Mouse (Mus musculus): ENCODE measurements around the gene Grb2. TPM values are rescaled to one million over a fixed set of nuclear protein-coding genes. Genes with fewer than 3 reads are reported as not detected.

Grb2 gene
- polyA plus RNA-seq, 1 experiment from 2014 or later = 39.6 TPM

GRCm38 (mm10) chr11:115697091-115697490, 11.3 kb downstream of the Grb2 start:
- H3K9ac ChIP-seq (replicated peaks; ENCODE audit: low read depth, low read length) = no peak overlapping the region
- no peak for ATAC-seq (ENCODE audit: insufficient number of reproducible peaks, insufficient read depth, low FRiP score, low read depth)
- 85% methylated on average over 2 of the region's 2 CpGs for WGBS
- H3K4me1 ChIP-seq (ENCODE audit: control insufficient read depth, insufficient read depth, low read length) = peaks cover 9% of the 10 kb centered on the region
- no peaks in the 10 kb centered on the region for H3K27me3 ChIP-seq (ENCODE audit: control insufficient read depth, insufficient read depth, low read length)
- H3K27ac ChIP-seq (ENCODE audit: low read length) = no peak overlapping the region
- no peak overlapping the region for H3K4me3 ChIP-seq (ENCODE audit: low read depth, low read length)
- no peaks in the 10 kb centered on the region for H3K9me3 ChIP-seq (ENCODE audit: control insufficient read depth, low read depth, low read length)
- no peak overlapping the region for H3K4me2 ChIP-seq (replicated peaks; ENCODE audit: low read depth, low read length)
- H3K36me3 ChIP-seq (ENCODE audit: control insufficient read depth, insufficient read depth, low read length) = peaks cover 9% of the 10 kb centered on the region

GRCm38 (mm10) chr11:115696471-115696870, 11.9 kb downstream of the Grb2 start:
- no peak for ATAC-seq (ENCODE audit: insufficient number of reproducible peaks, insufficient read depth, low FRiP score, low read depth)
- Histone ChIP-seq H3K27me3 (ENCODE audit: control insufficient read depth, insufficient read depth, low read length) (no peaks in the 10 kb centered on the region), H3K4me1 (ENCODE audit: control insufficient read depth, insufficient read depth, low read length) (peaks cover 9% of the 10 kb centered on the region), H3K36me3 (ENCODE audit: control insufficient read depth, insufficient read depth, low read length) (peaks cover 9% of the 10 kb centered on the region), H3K27ac (ENCODE audit: low read length) (no peak overlapping the region), H3K9ac (replicated peaks; ENCODE audit: low read depth, low read length) (no peak overlapping the region), H3K4me3 (ENCODE audit: low read depth, low read length) (no peak overlapping the region), H3K4me2 (replicated peaks; ENCODE audit: low read depth, low read length) (no peak overlapping the region), H3K9me3 (ENCODE audit: control insufficient read depth, low read depth, low read length) (no peaks in the 10 kb centered on the region)
- 70% methylated on average over 4 of the region's 4 CpGs for WGBS

GRCm38 (mm10) chr11:115693979-115694578, 14.3 kb downstream of the Grb2 start:
- no peak for ATAC-seq (ENCODE audit: insufficient number of reproducible peaks, insufficient read depth, low FRiP score, low read depth)
- peaks cover 13% of the 10 kb centered on the region for H3K36me3 ChIP-seq (ENCODE audit: control insufficient read depth, insufficient read depth, low read length)
- WGBS = 80% methylated on average over 12 of the region's 12 CpGs
- H3K9ac ChIP-seq (replicated peaks; ENCODE audit: low read depth, low read length) = no peak overlapping the region
- no peaks in the 10 kb centered on the region for H3K27me3 ChIP-seq (ENCODE audit: control insufficient read depth, insufficient read depth, low read length)
- no peaks in the 10 kb centered on the region for H3K9me3 ChIP-seq (ENCODE audit: control insufficient read depth, low read depth, low read length)
- no peaks in the 10 kb centered on the region; the same call in 1 of the 2 replicates for H3K4me1 ChIP-seq (ENCODE audit: control insufficient read depth, insufficient read depth, low read length)
- no peak overlapping the region for H3K4me2 ChIP-seq (replicated peaks; ENCODE audit: low read depth, low read length)
- no peak overlapping the region for H3K27ac ChIP-seq (ENCODE audit: low read length)
- no peak overlapping the region for H3K4me3 ChIP-seq (ENCODE audit: low read depth, low read length)

- no peak for ATAC-seq (ENCODE audit: insufficient number of reproducible peaks, insufficient read depth, low FRiP score, low read depth)
- no peaks in the 10 kb centered on the region; the same call in 1 of the 2 replicates for H3K4me1 ChIP-seq (ENCODE audit: control insufficient read depth, insufficient read depth, low read length)
Observed at GRCm38 (mm10) chr11:115692800-115693199, 15.6 kb downstream of the Grb2 start.

GRCm38 (mm10) chr11:115691976-115692375, 16.4 kb downstream of the Grb2 start:
- Histone ChIP-seq H3K36me3 (ENCODE audit: control insufficient read depth, insufficient read depth, low read length) (peaks cover 10% of the 10 kb centered on the region), H3K4me2 (replicated peaks; ENCODE audit: low read depth, low read length) (no peak overlapping the region), H3K4me3 (ENCODE audit: low read depth, low read length) (no peak overlapping the region), H3K27me3 (ENCODE audit: control insufficient read depth, insufficient read depth, low read length) (no peaks in the 10 kb centered on the region), H3K9ac (replicated peaks; ENCODE audit: low read depth, low read length) (no peak overlapping the region), H3K4me1 (ENCODE audit: control insufficient read depth, insufficient read depth, low read length) (no peaks in the 10 kb centered on the region; the same call in 1 of the 2 replicates), H3K9me3 (ENCODE audit: control insufficient read depth, low read depth, low read length) (no peaks in the 10 kb centered on the region), H3K27ac (ENCODE audit: low read length) (no peak overlapping the region)
- ATAC-seq (ENCODE audit: insufficient number of reproducible peaks, insufficient read depth, low FRiP score, low read depth) = no peak
- 81% methylated on average over 2 of the region's 2 CpGs for WGBS

More at GRCm38 (mm10) chr11:115692800-115693199, 15.6 kb downstream of the Grb2 start:
- Histone ChIP-seq H3K9me3 (ENCODE audit: control insufficient read depth, low read depth, low read length) (no peaks in the 10 kb centered on the region), H3K4me2 (replicated peaks; ENCODE audit: low read depth, low read length) (no peak overlapping the region), H3K36me3 (ENCODE audit: control insufficient read depth, insufficient read depth, low read length) (peaks cover 13% of the 10 kb centered on the region), H3K9ac (replicated peaks; ENCODE audit: low read depth, low read length) (no peak overlapping the region), H3K27me3 (ENCODE audit: control insufficient read depth, insufficient read depth, low read length) (no peaks in the 10 kb centered on the region), H3K27ac (ENCODE audit: low read length) (no peak overlapping the region), H3K4me3 (ENCODE audit: low read depth, low read length) (no peak overlapping the region)
- 49% methylated on average over 5 of the region's 5 CpGs for WGBS

- H3K4me2 ChIP-seq (replicated peaks; ENCODE audit: low read depth, low read length) = no peak overlapping the region
- no peak for ATAC-seq (ENCODE audit: insufficient number of reproducible peaks, insufficient read depth, low FRiP score, low read depth)
- H3K9ac ChIP-seq (replicated peaks; ENCODE audit: low read depth, low read length) = no peak overlapping the region
- H3K27me3 ChIP-seq (ENCODE audit: control insufficient read depth, insufficient read depth, low read length) = no peaks in the 10 kb centered on the region
- no peak overlapping the region for H3K4me3 ChIP-seq (ENCODE audit: low read depth, low read length)
- no peaks in the 10 kb centered on the region for H3K9me3 ChIP-seq (ENCODE audit: control insufficient read depth, low read depth, low read length)
- no peaks in the 10 kb centered on the region; the same call in 1 of the 2 replicates for H3K4me1 ChIP-seq (ENCODE audit: control insufficient read depth, insufficient read depth, low read length)
- H3K27ac ChIP-seq (ENCODE audit: low read length) = no peak overlapping the region
- 92% methylated on average over 5 of the region's 5 CpGs for WGBS
- peaks cover 10% of the 10 kb centered on the region; the same call in 1 of the 2 replicates for H3K36me3 ChIP-seq (ENCODE audit: control insufficient read depth, insufficient read depth, low read length)
Observed at GRCm38 (mm10) chr11:115691511-115691910, 16.9 kb downstream of the Grb2 start.

GRCm38 (mm10) chr11:115691013-115691412, 17.4 kb downstream of the Grb2 start:
- H3K36me3 ChIP-seq (ENCODE audit: control insufficient read depth, insufficient read depth, low read length) = peaks cover 10% of the 10 kb centered on the region; the same call in 1 of the 2 replicates
- no peak overlapping the region for H3K4me3 ChIP-seq (ENCODE audit: low read depth, low read length)
- no peak overlapping the region for H3K27ac ChIP-seq (ENCODE audit: low read length)
- H3K4me1 ChIP-seq (ENCODE audit: control insufficient read depth, insufficient read depth, low read length) = no peaks in the 10 kb centered on the region
- WGBS = 87% methylated on average over 5 of the region's 5 CpGs
- no peak overlapping the region for H3K4me2 ChIP-seq (replicated peaks; ENCODE audit: low read depth, low read length)
- no peaks in the 10 kb centered on the region for H3K27me3 ChIP-seq (ENCODE audit: control insufficient read depth, insufficient read depth, low read length)
- no peak for ATAC-seq (ENCODE audit: insufficient number of reproducible peaks, insufficient read depth, low FRiP score, low read depth)
- H3K9ac ChIP-seq (replicated peaks; ENCODE audit: low read depth, low read length) = no peak overlapping the region
- H3K9me3 ChIP-seq (ENCODE audit: control insufficient read depth, low read depth, low read length) = no peaks in the 10 kb centered on the region

GRCm38 (mm10) chr11:115690356-115690755, 18.0 kb downstream of the Grb2 start:
- 87% methylated on average over 5 of the region's 5 CpGs for WGBS
- no peak overlapping the region for H3K4me2 ChIP-seq (replicated peaks; ENCODE audit: low read depth, low read length)
- no peak overlapping the region for H3K27ac ChIP-seq (ENCODE audit: low read length)
- H3K9ac ChIP-seq (replicated peaks; ENCODE audit: low read depth, low read length) = no peak overlapping the region
- H3K27me3 ChIP-seq (ENCODE audit: control insufficient read depth, insufficient read depth, low read length) = no peaks in the 10 kb centered on the region
- peaks cover 10% of the 10 kb centered on the region; the same call in 1 of the 2 replicates for H3K36me3 ChIP-seq (ENCODE audit: control insufficient read depth, insufficient read depth, low read length)
- H3K9me3 ChIP-seq (ENCODE audit: control insufficient read depth, low read depth, low read length) = no peaks in the 10 kb centered on the region
- H3K4me1 ChIP-seq (ENCODE audit: control insufficient read depth, insufficient read depth, low read length) = no peaks in the 10 kb centered on the region
- no peak overlapping the region for H3K4me3 ChIP-seq (ENCODE audit: low read depth, low read length)
- ATAC-seq (ENCODE audit: insufficient number of reproducible peaks, insufficient read depth, low FRiP score, low read depth) = no peak
